9 mouse cellular contexts compared by ENCODE assay signal in genomic region chr1:88742372-88742771, GRCm38 (mm10). TPM values are rescaled to one million over a fixed set of nuclear protein-coding genes. Genes with fewer than 3 reads are reported as not detected.
DNase-seq lines count a peak whose midpoint lies in the region; ATAC-seq lines count a peak whose summit lies in the region.
"Had no signal": no experiment of that assay in that cellular context is flagged by ENCODE, and none has a peak within 500 bp of the region (broad histone marks: within the 10 kb centered on the region; RNA-seq: fewer than 3 reads in every experiment).

No protein-coding gene starts in this region.

- H3K36me3 ChIP-seq in forebrain, embryonic 14.5 days (ENCODE audit: control insufficient read depth, insufficient read depth, low read length): no peaks in the 10 kb centered on the region
- H3K36me3 ChIP-seq in forebrain, embryonic 12.5 days (replicated peaks): no peaks in the 10 kb centered on the region
- no peaks in the 10 kb centered on the region for H3K36me3 ChIP-seq in neural tube, embryonic 15.5 days
- H3K36me3 ChIP-seq: neural tube, embryonic 12.5 days had no signal

- WGBS in forebrain, embryonic 14.5 days: 47% methylated on average over 7 of the region's 7 CpGs
- WGBS in forebrain, embryonic 12.5 days: 50% methylated on average over 7 of the region's 7 CpGs
- WGBS in neural tube, embryonic 15.5 days: 51% methylated on average over 7 of the region's 7 CpGs

- H3K4me2 ChIP-seq in forebrain, embryonic 14.5 days (ENCODE audit: low read length): no peak overlapping the region
- no peak overlapping the region for H3K4me2 ChIP-seq in forebrain, embryonic 12.5 days
- no peak overlapping the region for H3K4me2 ChIP-seq in neural tube, embryonic 15.5 days
- H3K4me2 ChIP-seq: neural tube, embryonic 12.5 days had no signal

- no peak overlapping the region for H3K9ac ChIP-seq in forebrain, embryonic 14.5 days (ENCODE audit: low read length)
- H3K9ac ChIP-seq in forebrain, embryonic 12.5 days: no peak overlapping the region
- no peak overlapping the region for H3K9ac ChIP-seq in neural tube, embryonic 15.5 days (replicated peaks)
- H3K9ac ChIP-seq: neural tube, embryonic 12.5 days had no signal

- no peak overlapping the region for H3K4me3 ChIP-seq in forebrain, embryonic 14.5 days (ENCODE audit: low read depth, low read length)
- no peak overlapping the region for H3K4me3 ChIP-seq in forebrain, embryonic 12.5 days (replicated peaks)
- H3K4me3 ChIP-seq in neural tube, embryonic 15.5 days (replicated peaks): no peak overlapping the region
- H3K4me3 ChIP-seq: neural tube, embryonic 12.5 days had no signal

- no peaks in the 10 kb centered on the region for H3K27me3 ChIP-seq in forebrain, embryonic 14.5 days (replicated peaks; ENCODE audit: control insufficient read depth, insufficient read depth, low read length)
- 0 out of 2 replicates have a peak, but pooled peaks cover 5% of the 10 kb centered on the region for H3K27me3 ChIP-seq in forebrain, embryonic 12.5 days
- no peaks in the 10 kb centered on the region for H3K27me3 ChIP-seq in neural tube, embryonic 15.5 days (replicated peaks)
- H3K27me3 ChIP-seq: neural tube, embryonic 12.5 days had no signal

- no peaks in the 10 kb centered on the region for H3K4me1 ChIP-seq in forebrain, embryonic 14.5 days (ENCODE audit: control insufficient read depth, insufficient read depth, low read length)
- peaks cover 5% of the 10 kb centered on the region; the same call in 1 of the 2 replicates for H3K4me1 ChIP-seq in forebrain, embryonic 12.5 days
- no peaks in the 10 kb centered on the region for H3K4me1 ChIP-seq in neural tube, embryonic 15.5 days
- H3K4me1 ChIP-seq: neural tube, embryonic 12.5 days had no signal

- H3K9me3 ChIP-seq in forebrain, embryonic 14.5 days (replicated peaks; ENCODE audit: control insufficient read depth, low read length): no peaks in the 10 kb centered on the region
- no peaks in the 10 kb centered on the region for H3K9me3 ChIP-seq in forebrain, embryonic 12.5 days
- no peaks in the 10 kb centered on the region for H3K9me3 ChIP-seq in neural tube, embryonic 15.5 days (replicated peaks)
- H3K9me3 ChIP-seq: neural tube, embryonic 12.5 days had no signal

- no peak overlapping the region for H3K27ac ChIP-seq in forebrain, embryonic 14.5 days (ENCODE audit: low read depth, low read length)
- no peak overlapping the region for H3K27ac ChIP-seq in forebrain, embryonic 12.5 days
- no peak overlapping the region for H3K27ac ChIP-seq in neural tube, embryonic 15.5 days (replicated peaks)
- H3K27ac ChIP-seq: neural tube, embryonic 12.5 days had no signal

- no peak for ATAC-seq in forebrain, embryonic 14.5 days
- ATAC-seq in forebrain, embryonic 12.5 days (ENCODE audit: low FRiP score): no peak
- ATAC-seq in neural tube, embryonic 15.5 days (ENCODE audit: low FRiP score): no peak; the same call in 1 of the 2 replicates

- peak; percentile 79 for DNase-seq in forebrain, embryonic 14.5 days (ENCODE audit: low spot score)
- DNase-seq in neural tube, embryonic 10.5 days (ENCODE audit: extremely low spot score, low spot score): peak; percentile 67
- peak; percentile 61 for DNase-seq in cerebellum, adult 8-10 months
- DNase-seq in induced T-regulatory cell, adult 2 months (ENCODE audit: low read depth): peak; percentile 86
- DNase-seq in lung, postnatal 25 days (ENCODE audit: low spot score): peak; percentile 24
- peak; percentile 32 to 35 for DNase-seq in thymus, postnatal 36 days

RNA-seq across cellular contexts. Expression of gene Arl4c, which starts 40.4 kb away (rescaled TPM):
- polyA plus RNA-seq in forebrain, embryonic 14.5 days (2014; fragmentation: Nextera tagmentation; extraction: Ambion mirVana): 16.3 and 17.4 TPM in 2 replicates
- polyA plus RNA-seq in forebrain, embryonic 12.5 days (2016; fragmentation: Nextera tagmentation; extraction: Ambion mirVana): 34.7 and 35.2 TPM in 2 replicates
- polyA plus RNA-seq in neural tube, embryonic 15.5 days (2015; fragmentation: Nextera tagmentation; extraction: Ambion mirVana): 38.1 and 43.5 TPM in 2 replicates

Comparison
In these comparisons a context has a peak if more than half of its experiments do, and no peak if none do; other contexts are left out.
1. DNase-seq: peak in every context shown above with its lines; median percentile 86 in induced T-regulatory cell, adult 2 months; 79 in forebrain, embryonic 14.5 days; 67 in neural tube, embryonic 10.5 days; 61 in cerebellum, adult 8-10 months; 34 in thymus, postnatal 36 days; 24 in lung, postnatal 25 days.